Mouse (Mus musculus): ENCODE measurements around the gene Dpp6.

Gene Dpp6

GRCm38 (mm10) chr5:27304115-27304514, 487.1 kb downstream of the Dpp6 start:
- DNase-seq, result no peak

- DNase-seq, result no peak
These were observed 489.6 kb downstream of the Dpp6 start for GRCm38 (mm10) chr5:27306497-27307152.

- DNase-seq, result peak; percentile 57
These were observed 493.2 kb downstream of the Dpp6 start for GRCm38 (mm10) chr5:27310217-27310616.

- no peak for DNase-seq
These were observed 499.7 kb downstream of the Dpp6 start for GRCm38 (mm10) chr5:27316674-27317073.

- no peak for DNase-seq
These were observed 500.3 kb downstream of the Dpp6 start for GRCm38 (mm10) chr5:27317264-27317663.

- peak; percentile 34 for DNase-seq
These were observed 500.8 kb downstream of the Dpp6 start for GRCm38 (mm10) chr5:27317832-27318231.

- DNase-seq, result no peak
These were observed 502.7 kb downstream of the Dpp6 start for GRCm38 (mm10) chr5:27319731-27320130.

GRCm38 (mm10) chr5:27322895-27323792, 506.1 kb downstream of the Dpp6 start:
- no peak for DNase-seq

- no peak for DNase-seq
These were observed 507.4 kb downstream of the Dpp6 start for GRCm38 (mm10) chr5:27324346-27324928.

- DNase-seq, result no peak
These were observed 519.7 kb downstream of the Dpp6 start for GRCm38 (mm10) chr5:27336698-27337097.

GRCm38 (mm10) chr5:27339196-27340030, 522.4 kb downstream of the Dpp6 start:
- no peak for DNase-seq

- DNase-seq, result no peak
These were observed 525.3 kb downstream of the Dpp6 start for GRCm38 (mm10) chr5:27342276-27342675.

GRCm38 (mm10) chr5:27343626-27344025, 526.6 kb downstream of the Dpp6 start:
- DNase-seq, result no peak

- no peak for DNase-seq
These were observed 531.4 kb downstream of the Dpp6 start for GRCm38 (mm10) chr5:27348181-27349095.

GRCm38 (mm10) chr5:27357630-27358029, 540.6 kb downstream of the Dpp6 start:
- DNase-seq, result no peak

- DNase-seq, result no peak
These were observed 548.9 kb downstream of the Dpp6 start for GRCm38 (mm10) chr5:27365946-27366345.

GRCm38 (mm10) chr5:27370814-27371213, 553.8 kb downstream of the Dpp6 start:
- DNase-seq, result no peak

- peak; percentile 65 for DNase-seq
These were observed 556.9 kb downstream of the Dpp6 start for GRCm38 (mm10) chr5:27373931-27374330.

- peak; percentile 62 for DNase-seq
These were observed 558.8 kb downstream of the Dpp6 start for GRCm38 (mm10) chr5:27375841-27376240.

- peak; percentile 83 for DNase-seq
These were observed 563.8 kb downstream of the Dpp6 start for GRCm38 (mm10) chr5:27380656-27381385.

GRCm38 (mm10) chr5:27398371-27398770, 581.4 kb downstream of the Dpp6 start:
- DNase-seq, result no peak
